Mouse (Mus musculus): ENCODE results near the gene Ptpn12.

The Ptpn12 gene

GRCm38 (mm10) chr5:21055820-21056531 lies at the start of gene Ptpn12:
Gene Ptpn12, minus strand, starts transcription at chr5:21055911.
- peak; percentile 93 to 95 for DNase-seq (ENCODE audit: low spot score in 2 of 2)

- no peak for DNase-seq (ENCODE audit: low spot score in 2 of 2)
Measured at GRCm38 (mm10) chr5:21091179-21091578, 35.5 kb upstream of the Ptpn12 start.

- no peak for DNase-seq (ENCODE audit: low spot score in 2 of 2)
Measured at GRCm38 (mm10) chr5:21057217-21057616, 1.5 kb upstream of the Ptpn12 start.

- DNase-seq (ENCODE audit: low spot score in 2 of 2): no peak
Measured at GRCm38 (mm10) chr5:21056595-21056994, 884 bp upstream of the Ptpn12 start.

GRCm38 (mm10) chr5:21055071-21055819 lies 466 bp downstream of the Ptpn12 start:
- peak; percentile 47 to 57 for DNase-seq (ENCODE audit: low spot score in 2 of 2)

- peak; percentile 83 to 86 for DNase-seq (ENCODE audit: low spot score in 2 of 2)
Measured at GRCm38 (mm10) chr5:21054472-21055070, 1.1 kb downstream of the Ptpn12 start.

- DNase-seq (ENCODE audit: low spot score in 2 of 2): no peak
Measured at GRCm38 (mm10) chr5:21053571-21054307, 2.0 kb downstream of the Ptpn12 start.

GRCm38 (mm10) chr5:21052521-21052920 lies 3.2 kb downstream of the Ptpn12 start:
- DNase-seq (ENCODE audit: low spot score in 2 of 2): no peak

GRCm38 (mm10) chr5:21050770-21051122 lies 5.0 kb downstream of the Ptpn12 start:
- DNase-seq (ENCODE audit: low spot score in 2 of 2): no peak

- DNase-seq (ENCODE audit: low spot score in 2 of 2): no peak
Measured at GRCm38 (mm10) chr5:21050061-21050769, 5.5 kb downstream of the Ptpn12 start.

- DNase-seq (ENCODE audit: low spot score in 2 of 2): no peak
Measured at GRCm38 (mm10) chr5:21049006-21049405, 6.7 kb downstream of the Ptpn12 start.

- DNase-seq (ENCODE audit: low spot score in 2 of 2): no peak
Measured at GRCm38 (mm10) chr5:21047114-21047513, 8.6 kb downstream of the Ptpn12 start.

- DNase-seq (ENCODE audit: low spot score in 2 of 2): no peak
Measured at GRCm38 (mm10) chr5:21046150-21047048, 9.3 kb downstream of the Ptpn12 start.

GRCm38 (mm10) chr5:21045462-21045861 lies 10.2 kb downstream of the Ptpn12 start:
- no peak for DNase-seq (ENCODE audit: low spot score in 2 of 2)

- no peak for DNase-seq (ENCODE audit: low spot score in 2 of 2)
Measured at GRCm38 (mm10) chr5:21038100-21038499, 17.6 kb downstream of the Ptpn12 start.

- DNase-seq (ENCODE audit: low spot score in 2 of 2): no peak
Measured at GRCm38 (mm10) chr5:21035689-21036480, 19.8 kb downstream of the Ptpn12 start.

GRCm38 (mm10) chr5:21034388-21034966 lies 21.2 kb downstream of the Ptpn12 start:
- no peak for DNase-seq (ENCODE audit: low spot score in 2 of 2)

- DNase-seq (ENCODE audit: low spot score in 2 of 2): no peak
Measured at GRCm38 (mm10) chr5:21033382-21034056, 22.2 kb downstream of the Ptpn12 start.

- no peak for DNase-seq (ENCODE audit: low spot score in 2 of 2)
Measured at GRCm38 (mm10) chr5:21032626-21033025, 23.1 kb downstream of the Ptpn12 start.

Measured in urinary bladder, postnatal 36 days (tissue).